Mouse (Mus musculus) C2C12 (cell line): ENCODE data around the gene Plekho2.

Experiments
- CTCF ChIP-seq: IDR thresholded peaks from one replicate; pipeline ENCODE4 v1.5.1; 2011; ENCODE audit not compliant: control insufficient read depth, insufficient read depth, insufficient read length
- MAX ChIP-seq: IDR thresholded peaks from one replicate; pipeline ENCODE4 v1.6.1; 2011; ENCODE audit warnings: mild to moderate bottlenecking, control low read depth
- MYOD1 ChIP-seq: IDR thresholded peaks from one replicate; pipeline ENCODE4 v1.6.1; 2011; ENCODE audit warnings: low read depth; ENCODE audit not compliant: control insufficient read depth, insufficient read length
- MYOG ChIP-seq: IDR thresholded peaks from one replicate; pipeline ENCODE4 v1.6.1; 2011; ENCODE audit not compliant: control insufficient read depth, insufficient read length; ENCODE audit errors: extremely low read depth
- USF1 ChIP-seq: IDR thresholded peaks from one replicate; pipeline ENCODE4 v1.6.1; 2011; ENCODE audit warnings: low read depth, mild to moderate bottlenecking, control low read depth, moderate library complexity

DNA sequence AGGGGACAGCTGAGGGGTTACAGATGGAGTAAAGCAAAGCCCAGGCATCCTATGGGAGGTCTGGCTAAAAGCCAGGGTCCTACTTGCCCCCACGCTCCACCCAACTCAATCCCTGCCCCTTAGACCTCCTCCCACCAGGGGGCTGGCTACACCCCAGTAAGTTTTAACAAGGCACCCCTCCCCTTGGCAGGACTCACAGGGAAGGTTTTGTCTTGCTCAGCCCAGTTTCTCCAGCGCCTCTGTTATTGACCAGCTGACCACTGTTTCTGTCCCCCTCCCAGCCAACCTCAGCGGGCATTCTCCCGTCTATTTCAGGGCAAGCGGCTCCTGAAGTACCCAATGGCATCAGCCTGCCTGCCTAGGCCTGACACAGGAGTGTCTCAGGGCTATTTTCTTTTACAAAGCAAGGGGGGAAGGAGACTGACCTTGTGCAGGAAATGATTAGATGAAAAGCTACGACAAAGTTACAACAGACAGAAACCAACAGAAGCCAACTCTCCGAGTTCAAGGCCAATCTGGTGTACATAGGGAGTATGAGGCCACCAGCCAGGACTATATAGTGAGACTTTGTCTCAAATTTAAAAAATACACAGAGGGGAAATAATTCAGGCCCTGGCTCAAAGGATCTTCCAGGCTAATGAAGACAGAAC is 2.9 kb downstream of the Plekho2 start:
- TF ChIP-seq USF1: no peak
- no peak for TF ChIP-seq CTCF
- TF ChIP-seq MAX: no peak
- no peak for TF ChIP-seq MYOD1
- no peak for TF ChIP-seq MYOG
